Mouse (Mus musculus) CD4-positive helper T cell, adult 2 months (primary cell): ENCODE measurements at regions not wholly inside any gene's neighbourhood (a gene's known extent, or its start where the extent isn't known, plus 50 kb on each side); places are given as distances from the start of the nearest gene placed in this dataset.

Experiments
- DNase-seq: peaks from one replicate; pipeline ENCODE4 v3.0.0-alpha.2; 2012; ENCODE audit warnings: low read depth, missing footprints, low spot score

DNA sequence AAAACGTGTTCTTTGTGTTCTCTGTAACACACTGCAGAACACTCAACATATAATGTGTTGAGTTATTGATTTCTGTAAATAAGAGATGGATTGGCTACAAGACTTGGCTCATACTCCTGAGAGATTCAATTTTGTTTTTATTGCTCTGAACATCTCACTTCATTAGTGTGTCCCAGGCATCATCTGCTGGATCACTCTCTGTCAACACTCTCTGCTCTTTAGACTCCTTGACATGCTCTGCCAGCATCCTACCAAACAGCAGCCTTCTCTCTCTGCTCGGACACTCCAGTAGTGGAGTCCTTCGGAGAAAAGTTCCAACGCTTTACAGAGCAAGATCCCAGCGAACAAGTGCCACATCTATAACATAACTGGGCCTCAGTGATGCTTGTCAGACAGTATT lies 235.1 kb upstream of the Lcorl start:
- DNase-seq, result no peak

DNA sequence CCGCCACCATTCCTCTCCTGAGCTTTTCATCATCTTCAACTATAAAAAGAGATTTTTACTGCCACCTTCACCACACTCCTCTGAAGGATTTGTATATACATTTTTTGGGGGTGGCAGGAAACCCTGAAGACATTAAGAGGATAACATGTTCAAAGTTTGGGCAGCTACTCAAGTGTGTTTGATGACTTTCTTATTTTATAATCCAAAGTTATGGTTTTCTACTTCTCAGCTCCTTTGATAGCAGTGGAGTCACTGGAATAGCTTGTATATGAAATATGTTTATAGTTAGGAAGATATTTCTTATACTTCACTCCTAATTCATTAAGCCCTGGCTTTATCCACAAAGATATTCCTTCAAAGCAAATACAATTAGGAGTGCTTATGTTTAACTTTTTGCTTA lies 229.5 kb upstream of the Lcorl start:
- no peak for DNase-seq

GRCm38 (mm10) chr5:46083293-46083692 lies 225.9 kb upstream of the Lcorl start:
- no peak for DNase-seq

DNA sequence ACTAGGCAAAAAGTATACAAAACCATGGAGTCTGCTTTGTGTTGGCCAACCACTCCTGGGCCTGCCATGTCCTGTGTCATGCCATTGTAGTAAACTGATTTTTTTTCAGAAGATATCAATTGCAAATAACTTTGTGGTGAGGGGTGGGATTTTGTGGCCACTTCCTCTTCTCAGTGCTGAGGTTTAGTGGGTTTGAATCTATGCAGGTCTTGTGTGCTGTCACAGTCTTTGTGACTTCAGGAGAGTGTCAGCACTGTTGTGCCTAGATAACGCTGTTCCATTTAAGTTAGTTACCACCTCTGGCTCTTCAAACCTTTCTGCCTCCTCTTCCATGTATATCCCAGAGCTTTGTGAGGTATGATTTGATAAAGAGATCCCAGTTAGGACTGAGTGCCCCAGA lies 216.3 kb upstream of the Lcorl start:
- no peak for DNase-seq

DNA sequence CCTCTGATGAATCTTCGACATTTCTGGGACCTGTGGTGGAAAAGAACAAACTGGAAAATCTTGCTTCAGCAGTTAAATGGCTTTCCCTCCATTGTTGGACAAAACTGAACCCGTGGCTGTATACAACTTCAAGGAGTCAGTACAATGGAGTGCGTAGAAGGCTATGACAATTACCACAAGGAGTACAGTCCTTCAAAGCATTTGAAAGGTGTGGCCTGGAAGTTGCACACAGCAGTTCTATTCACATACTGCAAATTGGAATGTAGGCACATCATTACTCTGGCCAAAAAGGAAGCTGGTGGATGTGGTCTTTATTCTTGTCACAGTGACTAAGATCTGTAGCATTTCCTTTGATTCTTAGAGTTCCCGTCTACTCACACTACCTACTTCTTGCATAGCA lies 215.7 kb upstream of the Lcorl start:
- DNase-seq, result no peak

- DNase-seq, result no peak
Measured at GRCm38 (mm10) chr5:46059910-46060309, 202.5 kb upstream of the Lcorl start.

GRCm38 (mm10) chr5:46054850-46055249 lies 197.4 kb upstream of the Lcorl start:
- DNase-seq, result no peak

GRCm38 (mm10) chr5:46042684-46043348 lies 185.4 kb upstream of the Lcorl start:
- no peak for DNase-seq

- no peak for DNase-seq
Measured at GRCm38 (mm10) chr5:46033008-46033676, 175.7 kb upstream of the Lcorl start.

GRCm38 (mm10) chr5:46032206-46032605 lies 174.8 kb upstream of the Lcorl start:
- no peak for DNase-seq

- no peak for DNase-seq
Measured at GRCm38 (mm10) chr5:46024138-46024537, 166.7 kb upstream of the Lcorl start.

GRCm38 (mm10) chr5:46023456-46023855 lies 166.0 kb upstream of the Lcorl start:
- no peak for DNase-seq

- no peak for DNase-seq
Measured at GRCm38 (mm10) chr5:46022047-46022422, 164.6 kb upstream of the Lcorl start.

DNA sequence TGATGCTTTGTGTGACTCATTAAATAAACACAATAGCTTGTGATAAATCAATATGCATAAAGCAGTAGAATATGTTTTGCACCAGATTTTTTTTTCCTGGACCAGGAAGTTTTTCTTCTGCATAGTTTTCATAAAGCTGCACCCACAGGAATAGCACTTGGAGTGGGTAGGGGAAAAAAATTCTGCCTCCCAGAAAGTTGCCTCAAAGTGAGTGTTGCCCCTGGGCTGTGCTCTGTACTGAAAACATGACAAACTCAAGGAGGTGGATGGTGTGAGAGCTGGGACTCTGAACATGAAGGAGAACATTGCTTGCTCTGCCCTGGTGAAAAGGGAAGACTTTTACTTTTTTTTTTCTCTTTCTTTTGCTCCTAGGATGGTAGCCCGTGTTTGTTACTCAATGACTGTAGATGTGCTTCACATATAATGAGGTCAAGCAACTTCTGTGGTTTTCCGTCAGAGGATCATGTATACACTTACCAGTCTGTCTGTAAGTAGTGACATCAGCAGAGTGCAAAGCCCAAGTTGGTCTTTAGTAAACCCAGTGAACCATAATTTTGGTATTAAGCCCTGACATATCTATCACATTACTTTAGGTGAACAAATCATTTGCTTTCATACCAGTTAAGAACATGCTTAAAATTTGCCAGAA lies 164.1 kb upstream of the Lcorl start:
- no peak for DNase-seq

DNA sequence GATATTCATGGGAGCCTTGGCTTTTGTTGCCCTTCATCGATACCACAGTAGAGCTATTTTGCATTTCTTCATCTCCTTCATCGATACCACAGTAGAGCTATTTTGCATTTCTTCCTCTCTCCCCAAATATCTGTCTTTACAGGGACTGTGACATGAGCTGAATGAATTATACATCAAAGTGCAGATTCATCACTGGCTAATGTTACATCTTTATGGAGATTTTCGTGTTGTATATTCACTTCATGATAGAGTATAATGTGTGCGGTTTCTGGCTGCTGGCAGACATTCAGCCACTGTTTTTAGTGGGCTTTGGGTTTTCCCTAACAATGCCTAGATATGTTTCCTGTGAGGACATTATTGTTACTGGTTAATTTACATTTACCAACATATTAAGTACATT lies 162.8 kb upstream of the Lcorl start:
- no peak for DNase-seq

GRCm38 (mm10) chr5:46007446-46007845 lies 150.0 kb upstream of the Lcorl start:
- DNase-seq, result no peak

GRCm38 (mm10) chr5:46006691-46007090 lies 149.3 kb upstream of the Lcorl start:
- DNase-seq, result no peak

GRCm38 (mm10) chr5:46006228-46006627 lies 148.8 kb upstream of the Lcorl start:
- no peak for DNase-seq

DNA sequence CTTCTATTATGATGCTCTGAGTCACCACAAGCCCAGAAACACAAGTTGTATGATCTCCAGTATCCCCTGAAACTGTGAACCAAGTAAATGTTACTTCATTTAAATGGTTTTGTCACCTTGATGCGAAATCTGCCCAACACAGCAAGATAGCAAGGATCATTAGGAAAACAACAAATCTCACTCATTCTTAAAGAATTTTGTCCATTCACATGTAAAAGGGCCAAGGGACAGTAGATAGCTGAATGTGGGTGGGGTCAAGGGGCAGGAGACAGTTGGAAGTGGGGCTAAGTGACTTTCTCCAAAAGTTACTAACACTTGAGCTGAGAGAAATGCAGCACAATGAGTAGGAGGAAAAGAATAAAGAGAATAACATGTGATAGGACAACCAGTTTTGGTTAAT lies 148.2 kb upstream of the Lcorl start:
- DNase-seq, result no peak

GRCm38 (mm10) chr5:46002011-46002410 lies 144.6 kb upstream of the Lcorl start:
- DNase-seq, result no peak

GRCm38 (mm10) chr5:45957766-45958165 lies 100.4 kb upstream of the Lcorl start:
- no peak for DNase-seq

DNA sequence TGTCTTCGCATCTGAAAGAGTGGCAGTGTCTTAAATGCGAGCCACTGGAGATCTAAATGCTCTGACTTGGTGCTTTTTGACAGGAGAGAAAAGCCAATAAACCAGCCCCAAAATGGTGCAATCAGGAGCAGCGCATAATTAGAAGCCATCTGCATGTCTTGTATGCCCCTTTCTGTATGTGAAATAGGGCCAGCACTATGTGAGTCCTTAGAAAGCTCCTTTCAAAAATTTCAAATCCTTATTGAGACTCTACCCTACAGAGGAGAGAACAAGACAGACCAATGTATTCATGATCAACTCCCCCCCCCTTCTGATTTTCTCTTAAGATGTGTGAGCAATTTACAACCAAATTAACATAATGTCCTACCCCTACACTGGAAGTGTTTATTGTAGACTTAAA lies 86.6 kb upstream of the Lcorl start:
- no peak for DNase-seq

- DNase-seq, result no peak
Measured at GRCm38 (mm10) chr5:45932970-45933369, 75.6 kb upstream of the Lcorl start.
